Mouse (Mus musculus) effector memory CD4-positive, alpha-beta T cell, adult 5 months (primary cell): ENCODE results near the gene Atg4d. TPM values are rescaled to one million over a fixed set of nuclear protein-coding genes. Genes with fewer than 3 reads are reported as not detected.

Experiments used
- polyA plus RNA-seq: library from polyadenylated mRNA; unstranded; fragments of 100-300 nt; shearing (Covaris generic); gene quantifications from one replicate; pipeline ENCODE4 v1.2.1, GENCODE M21; 2017

Gene Atg4d
- polyA plus RNA-seq = 68.1 TPM

DNA sequence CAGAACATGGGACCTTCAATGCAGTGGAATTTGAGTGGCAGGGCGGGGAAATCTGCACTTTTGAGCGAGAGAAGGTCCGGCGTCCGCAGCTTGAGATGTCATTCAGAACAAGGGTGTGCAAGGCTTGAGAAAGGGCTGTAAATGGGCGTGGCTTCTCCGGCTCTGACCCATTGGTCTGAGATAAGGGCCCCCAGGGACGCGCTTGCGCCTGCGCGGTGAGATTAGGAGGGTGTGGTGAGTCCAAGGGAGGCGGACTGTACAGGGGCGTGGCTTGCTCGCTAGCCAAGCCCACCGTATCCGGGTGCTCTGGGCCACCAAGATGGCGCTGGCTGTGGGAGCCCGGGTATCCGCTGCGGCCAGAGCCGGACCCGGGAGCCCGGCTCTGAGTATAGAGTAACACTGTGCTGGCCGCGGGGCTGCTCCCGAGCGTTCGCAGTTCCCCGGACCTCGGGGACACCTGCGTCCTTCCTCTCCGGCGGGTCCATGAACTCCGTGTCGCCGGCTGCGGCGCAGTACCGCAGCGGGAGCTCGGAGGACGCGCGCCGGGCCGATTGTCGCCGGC, at the start of gene Atg4d:
Atg4d (plus strand) TSS at position 294 of the 562 bp plus-strand sequence.

DNA sequence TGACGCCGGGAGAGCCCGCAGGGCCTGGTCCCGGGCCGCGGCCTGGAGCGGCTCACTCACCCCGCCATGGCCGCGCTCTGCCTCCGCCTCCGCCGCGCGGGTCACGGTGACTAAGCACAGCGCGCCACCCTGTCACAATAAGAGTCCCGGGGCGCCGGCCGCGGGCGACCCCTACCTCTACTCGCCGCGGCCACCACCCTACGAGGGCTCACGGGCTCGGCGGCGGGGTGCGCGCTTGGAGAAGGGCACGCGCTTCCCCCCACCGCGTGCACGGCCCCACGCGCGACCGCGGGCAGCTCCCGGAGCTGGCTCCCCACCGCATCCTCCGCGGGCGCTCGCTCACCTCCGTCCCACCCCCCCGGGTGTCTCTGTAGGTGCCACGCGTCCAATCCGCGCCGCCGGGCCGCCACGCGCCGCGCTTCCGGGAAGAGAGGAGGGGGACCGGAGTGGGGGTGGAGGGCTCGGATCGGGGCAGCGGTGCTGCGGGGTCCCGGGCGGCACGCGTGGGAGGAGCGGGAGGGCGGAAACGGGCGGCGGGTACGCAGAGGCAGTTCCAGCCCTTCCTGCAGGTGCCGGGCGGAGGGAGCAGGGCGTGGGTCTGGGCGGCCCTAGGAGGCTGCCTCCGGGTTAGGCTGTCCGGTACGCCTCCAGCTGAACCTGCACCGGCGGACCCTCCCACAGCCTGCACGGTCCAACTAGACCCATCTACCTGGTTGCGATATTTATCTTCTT, 26.2 kb upstream of the Atg4d start, which contains the start of gene Keap1:
Keap1 (minus strand) TSS at position 629 of the 732 bp plus-strand sequence.

DNA sequence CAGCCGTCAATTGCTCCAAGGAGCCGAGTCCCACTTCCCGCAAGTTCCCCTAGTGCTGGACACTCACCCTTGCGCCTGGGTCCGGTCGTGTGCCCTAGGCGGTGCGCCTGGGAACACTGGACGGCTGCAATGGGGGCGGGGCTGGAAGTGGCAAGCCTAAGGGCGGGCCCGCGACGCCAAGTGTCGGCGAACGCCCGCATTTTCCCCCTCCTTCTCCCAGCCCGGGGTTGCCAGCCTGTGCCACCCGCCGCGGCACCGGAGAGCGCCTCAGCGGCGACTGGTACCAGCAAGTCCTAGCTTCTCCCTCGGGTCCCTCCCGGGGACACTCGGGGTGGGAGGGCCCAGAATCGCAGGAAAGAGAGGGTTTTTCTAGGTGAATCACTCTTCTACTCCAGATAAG, 16.8 kb upstream of the Atg4d start, which contains the start of gene S1pr5:
S1pr5 (minus strand) TSS at position 118 of the 400 bp plus-strand sequence.

DNA sequence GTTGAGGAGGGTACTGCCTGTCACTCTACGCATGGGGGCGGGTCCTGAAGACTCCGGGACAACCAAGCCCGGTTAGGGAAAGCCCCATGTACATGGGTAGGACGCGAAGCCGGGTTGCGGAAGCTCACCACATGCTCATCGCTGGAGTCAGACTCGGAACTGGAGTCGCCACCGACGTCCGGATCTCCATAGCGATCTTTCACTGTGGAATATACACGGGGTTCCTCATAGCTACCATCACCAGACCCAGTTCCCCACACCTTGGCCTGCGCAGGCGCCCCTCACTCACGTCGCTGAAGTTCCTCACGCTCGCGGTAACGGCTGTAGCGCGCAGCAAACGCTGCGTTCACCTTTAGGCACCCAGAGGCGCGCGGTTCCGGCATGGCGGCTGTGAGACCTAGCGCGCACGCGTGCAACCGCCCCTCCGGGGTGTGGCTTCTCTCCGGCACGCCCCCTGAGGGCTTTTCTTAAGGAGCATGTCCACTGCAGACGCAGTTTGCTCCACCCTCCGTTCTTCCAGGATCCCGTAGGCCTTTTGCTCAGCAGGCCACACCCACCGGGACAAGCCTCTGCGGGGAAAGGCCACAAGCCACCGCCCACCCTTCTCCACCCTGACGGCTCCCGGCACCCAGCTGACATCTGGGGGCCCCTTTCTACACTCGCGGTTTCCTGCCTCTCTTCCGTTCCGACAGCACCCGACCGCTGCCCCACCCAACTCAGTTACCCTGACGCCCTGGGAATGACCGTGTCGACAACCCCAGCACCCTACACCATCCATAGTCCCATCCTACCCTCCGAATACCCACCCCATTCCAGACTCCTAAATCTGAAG, 22.7 kb downstream of the Atg4d start, which contains the start of gene Kri1:
Kri1 (minus strand) TSS at position 399 of the 832 bp plus-strand sequence.

DNA sequence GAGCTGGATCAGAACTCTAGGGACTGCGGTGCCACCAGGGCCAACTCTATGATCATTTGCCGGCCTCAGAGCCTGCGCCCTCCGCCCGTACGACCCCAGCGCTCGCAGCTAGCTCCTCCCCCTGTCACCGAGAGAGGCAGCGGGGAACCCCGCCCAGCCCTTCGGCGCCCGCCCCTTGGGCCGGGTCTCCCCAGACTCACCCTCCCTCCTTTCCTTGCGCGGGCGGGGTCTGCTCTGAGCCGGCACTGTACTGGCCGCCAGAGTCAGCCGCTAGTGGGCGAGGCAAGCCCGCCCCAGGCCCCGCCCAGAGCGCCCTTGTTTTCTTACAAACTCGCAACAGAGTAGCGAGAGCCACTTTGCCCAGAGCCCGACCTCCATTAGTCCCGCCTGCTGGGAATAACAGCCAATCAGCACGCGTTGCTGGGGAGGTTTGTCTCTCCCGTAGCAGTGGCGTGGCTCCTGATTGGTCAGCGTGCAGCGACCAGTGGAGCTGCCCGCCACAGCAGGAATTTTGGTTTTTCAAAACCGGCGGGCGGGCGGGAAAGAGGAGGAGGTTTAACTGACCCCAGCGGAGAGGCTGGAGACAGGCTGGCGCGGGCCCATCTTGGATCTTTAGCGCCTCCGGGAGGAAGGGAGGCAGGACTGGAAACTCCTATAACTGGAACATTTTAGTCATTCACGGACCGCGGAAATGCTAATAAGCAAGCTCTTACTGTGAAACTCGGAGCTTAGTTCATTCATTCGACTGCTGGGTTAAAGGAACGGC, 26.1 kb downstream of the Atg4d start, which contains the start of gene Cdkn2d:
Cdkn2d (minus strand) TSS at position 386 of the 766 bp plus-strand sequence.

DNA sequence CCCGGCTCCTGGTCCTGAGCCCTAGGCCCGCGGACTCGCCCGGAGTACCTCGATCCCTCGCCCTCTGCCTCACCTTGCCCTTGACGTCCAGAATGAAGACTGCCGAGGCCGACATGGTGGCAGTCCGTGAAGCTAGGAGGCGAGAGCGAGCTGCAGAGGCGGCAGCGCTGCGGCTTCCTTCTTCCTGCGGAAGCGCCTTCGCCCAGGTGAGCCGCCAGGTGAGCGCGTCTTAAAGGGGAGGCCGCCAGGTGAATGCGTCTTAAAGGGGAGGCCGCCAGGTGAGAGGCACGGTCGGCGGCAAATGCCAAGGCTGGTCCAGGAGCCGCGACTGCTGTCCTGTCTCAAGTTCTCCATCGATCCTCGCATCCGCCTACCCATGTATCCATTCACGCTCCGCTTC, 47.0 kb downstream of the Atg4d start, which contains the start of gene Ap1m2:
Ap1m2 (minus strand) TSS at position 204 of the 400 bp plus-strand sequence.

DNA sequence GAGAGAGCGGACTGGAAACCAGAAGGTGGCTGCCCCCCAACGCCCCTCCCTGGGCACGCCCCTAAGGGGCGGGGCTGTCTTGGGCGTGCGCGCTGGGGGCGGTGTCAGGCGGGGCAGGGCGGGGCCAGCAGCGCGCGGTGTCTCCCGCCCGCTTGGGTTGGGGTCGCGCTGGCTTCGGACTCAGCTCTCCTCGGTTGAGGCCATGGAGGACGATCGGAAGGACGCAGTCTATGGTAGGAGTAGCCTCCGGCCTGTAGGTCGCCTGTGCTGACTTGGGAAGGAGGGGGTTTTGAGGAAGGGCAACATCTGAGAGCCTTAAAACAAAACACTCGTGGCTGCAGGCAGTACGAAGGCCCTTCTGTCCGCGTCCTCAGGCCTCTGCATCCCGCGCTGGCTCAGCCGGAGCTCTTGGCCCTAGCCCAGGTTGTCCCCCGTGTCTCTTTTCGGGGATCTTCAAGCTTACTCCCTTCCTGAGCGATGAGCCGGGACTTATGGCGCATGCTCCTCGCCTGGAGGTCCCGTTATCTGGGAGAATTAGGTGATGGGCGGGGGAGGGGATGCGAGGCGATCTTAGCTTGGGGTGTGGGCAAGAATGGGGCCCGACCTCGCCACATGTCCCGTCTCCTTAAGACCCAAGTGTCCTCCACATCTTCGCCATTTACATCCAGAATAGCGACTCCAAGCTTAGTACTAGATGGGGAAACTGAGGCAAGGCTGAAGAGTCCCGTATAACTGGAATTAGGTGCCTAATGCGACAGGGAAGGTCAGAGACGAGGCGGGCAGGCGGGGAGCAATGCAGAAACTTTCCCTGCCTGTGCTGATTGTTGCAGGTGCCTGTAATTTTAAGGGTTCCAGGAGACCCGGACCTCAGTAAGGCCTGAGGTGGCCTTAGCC, 55.8 kb downstream of the Atg4d start, which contains the start of gene Slc44a2:
Slc44a2 (plus strand) TSS at position 80 of the 894 bp plus-strand sequence.

Other genes starting within 250 kb of the Atg4d start
- 141 TPM for gene Icam1, start 249.3 kb upstream of the Atg4d start, polyA plus RNA-seq
- 1.4 TPM for gene Icam4, start 235.9 kb upstream of the Atg4d start, polyA plus RNA-seq
- 0.59 TPM for gene Icam5, start 233.2 kb upstream of the Atg4d start, polyA plus RNA-seq
- gene Zglp1, start 198.2 kb upstream of the Atg4d start, polyA plus RNA-seq = not detected
- 0.26 TPM for gene Gm49373, start 192.2 kb upstream of the Atg4d start, polyA plus RNA-seq
- 35.9 TPM for gene Fdx1l, start 191.7 kb upstream of the Atg4d start, polyA plus RNA-seq
- 4.2 TPM for gene Gm38431, start 173.3 kb upstream of the Atg4d start, polyA plus RNA-seq
- 60.3 TPM for gene Raver1, start 173.3 kb upstream of the Atg4d start, polyA plus RNA-seq
- gene Tyk2, start 134.1 kb upstream of the Atg4d start, polyA plus RNA-seq = 62.4 TPM
- gene Cdc37, start 115.3 kb upstream of the Atg4d start, polyA plus RNA-seq = 304 TPM
- 3.2 TPM for gene Pde4a, start 99.6 kb upstream of the Atg4d start, polyA plus RNA-seq
- 27.0 TPM for gene Keap1, start 25.9 kb upstream of the Atg4d start, polyA plus RNA-seq
- 0.79 TPM for gene S1pr5, start 16.9 kb upstream of the Atg4d start, polyA plus RNA-seq
- gene Kri1, start 22.7 kb downstream of the Atg4d start, polyA plus RNA-seq = 25.7 TPM
- gene Cdkn2d, start 26.1 kb downstream of the Atg4d start, polyA plus RNA-seq = 50.4 TPM
- 1.1 TPM for gene Ap1m2, start 47.0 kb downstream of the Atg4d start, polyA plus RNA-seq
- 292 TPM for gene Slc44a2, start 55.4 kb downstream of the Atg4d start, polyA plus RNA-seq
- gene Ilf3, start 102.6 kb downstream of the Atg4d start, polyA plus RNA-seq = 58.8 TPM
- gene Qtrt1, start 146.5 kb downstream of the Atg4d start, polyA plus RNA-seq = 49.9 TPM
- 262 TPM for gene Dnm2, start 159.6 kb downstream of the Atg4d start, polyA plus RNA-seq
- gene Tmed1, start 245.0 kb downstream of the Atg4d start, polyA plus RNA-seq = 5.4 TPM